Comparison of ENCODE assay signal across 23 mouse cellular contexts in genomic region chr2:104007793-104008519, GRCm38 (mm10). TPM values are rescaled to one million over a fixed set of nuclear protein-coding genes. Genes with fewer than 3 reads are reported as not detected.
"Had no signal": no experiment of that assay in that cellular context is flagged by ENCODE, and none has a peak within 500 bp of the region (broad histone marks: within the 10 kb centered on the region; RNA-seq: fewer than 3 reads in every experiment).

No protein-coding gene starts in this region.

- H3K4me1 ChIP-seq: intestine, embryonic 15.5 days; limb, embryonic 12.5 days; limb, embryonic 15.5 days; liver, embryonic 15.5 days; midbrain, embryonic 12.5 days; neural tube, embryonic 13.5 days; stomach, embryonic 15.5 days had no signal

- H3K9me3 ChIP-seq: intestine, embryonic 15.5 days; limb, embryonic 12.5 days; limb, embryonic 15.5 days; liver, embryonic 15.5 days; midbrain, embryonic 12.5 days; neural tube, embryonic 13.5 days; stomach, embryonic 15.5 days had no signal

- ATAC-seq: intestine, embryonic 15.5 days; lung, postnatal 0 days; midbrain, embryonic 16.5 days had no signal

- DNase-seq: kidney, adult 11 months; kidney, postnatal 4 days; left cerebral cortex, postnatal 4 days; lung, embryonic 14.5 days; retina, postnatal 1 day; right cerebral cortex, postnatal 25 days; spleen, adult 18-20 months; thymus, adult 2 months; thymus, postnatal 14 days; thymus, postnatal 4 days had no signal

- H3K36me3 ChIP-seq: intestine, embryonic 15.5 days; limb, embryonic 12.5 days; limb, embryonic 15.5 days; liver, embryonic 15.5 days; midbrain, embryonic 12.5 days; neural tube, embryonic 13.5 days; stomach, embryonic 15.5 days had no signal

- H3K9ac ChIP-seq: intestine, embryonic 15.5 days; limb, embryonic 12.5 days; limb, embryonic 15.5 days; liver, embryonic 15.5 days; lung, embryonic 14.5 days; midbrain, embryonic 12.5 days; neural tube, embryonic 13.5 days; stomach, embryonic 15.5 days had no signal

- H3K27ac ChIP-seq: intestine, embryonic 15.5 days; kidney, postnatal 0 days; limb, embryonic 12.5 days; limb, embryonic 15.5 days; liver, embryonic 15.5 days; macrophage; midbrain, embryonic 12.5 days; neural tube, embryonic 13.5 days; stomach, embryonic 15.5 days had no signal

- H3K27me3 ChIP-seq: midbrain, embryonic 12.5 days; stomach, embryonic 15.5 days had no signal

- H3K4me2 ChIP-seq: intestine, embryonic 15.5 days; limb, embryonic 12.5 days; limb, embryonic 15.5 days; liver, embryonic 15.5 days; lung, embryonic 14.5 days; midbrain, embryonic 12.5 days; neural tube, embryonic 13.5 days; stomach, embryonic 15.5 days had no signal

- H3K4me3 ChIP-seq: intestine, embryonic 15.5 days; limb, embryonic 12.5 days; limb, embryonic 15.5 days; liver, embryonic 15.5 days; midbrain, embryonic 12.5 days; myocyte; neural tube, embryonic 13.5 days; stomach, embryonic 15.5 days had no signal

RNA-seq across cellular contexts. Expression of gene 4931422A03Rik, which starts 20.2 kb away (rescaled TPM):
- polyA plus RNA-seq: macrophage; thymus, adult 2 months had no signal

RNA-seq across cellular contexts. Expression of gene Gm10912, which starts 57.7 kb away (rescaled TPM):
- polyA plus RNA-seq: kidney, embryonic 14.5 days; kidney, postnatal 0 days; limb, embryonic 12.5 days; lung, embryonic 14.5 days; lung, postnatal 0 days; macrophage; midbrain, embryonic 12.5 days; midbrain, embryonic 16.5 days; myocyte; neural tube, embryonic 13.5 days had no signal
